Mouse (Mus musculus): ENCODE results near the gene Gm27027. TPM values are rescaled to one million over a fixed set of nuclear protein-coding genes. Genes with fewer than 3 reads are reported as not detected.

Gm27027 gene
- polyA plus RNA-seq, 1 experiment from 2014 or later, result not detected

DNA sequence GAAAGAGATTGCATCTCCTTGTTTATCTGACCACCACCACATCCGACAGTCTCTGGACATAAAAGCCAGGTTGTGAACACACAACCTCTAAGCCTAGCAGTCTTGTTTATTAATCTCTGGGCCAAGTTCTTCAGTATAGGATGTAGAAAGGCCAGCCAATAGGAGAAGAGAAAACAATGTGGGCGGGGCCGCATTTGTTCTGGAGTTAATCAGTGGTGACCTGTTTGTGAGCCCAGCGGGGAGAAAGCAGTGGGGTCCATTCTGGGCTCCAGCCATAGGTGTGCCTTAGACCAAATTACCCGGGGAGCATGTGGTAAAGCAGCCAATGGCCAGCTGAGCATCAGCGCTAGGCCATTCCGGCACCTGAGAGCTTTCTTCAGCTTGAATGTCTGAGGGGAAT is 21.1 kb downstream of the Gm27027 start:
- peaks cover 30% of the 10 kb centered on the region for H3K4me1 ChIP-seq
- H3K4me2 ChIP-seq, result no peak overlapping the region
- H3K9ac ChIP-seq, result no peak overlapping the region
- no peaks in the 10 kb centered on the region for H3K36me3 ChIP-seq
- H3K9me3 ChIP-seq, result no peaks in the 10 kb centered on the region
- ATAC-seq (ENCODE audit: insufficient read depth, low FRiP score, low read depth), result no peak
- 45% methylated on average over 7 of the region's 7 CpGs for WGBS
- no peak overlapping the region for H3K4me3 ChIP-seq (replicated peaks)
- H3K27ac ChIP-seq, result no peak overlapping the region
- H3K27me3 ChIP-seq (replicated peaks), result no peaks in the 10 kb centered on the region; the same call in 1 of the 2 replicates

DNA sequence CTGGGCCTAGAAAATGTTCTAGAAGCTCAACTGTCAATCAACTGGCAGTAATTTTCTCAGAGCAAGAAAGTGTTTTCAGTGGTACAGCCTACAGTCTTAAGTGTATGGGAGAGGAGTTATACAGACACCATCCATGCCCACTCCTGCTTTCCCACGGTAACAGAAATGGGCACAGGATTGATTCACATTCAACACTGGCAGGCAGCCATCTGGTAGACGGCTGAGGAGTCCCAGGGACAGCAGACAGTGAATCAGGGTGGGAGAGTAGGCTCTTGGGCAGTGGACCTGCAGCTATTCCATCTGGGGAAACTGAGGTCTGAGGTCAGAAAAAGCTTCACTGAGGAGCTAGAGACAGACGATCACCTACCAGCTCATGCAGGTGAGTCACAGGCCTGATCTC is 24.5 kb downstream of the Gm27027 start:
- H3K36me3 ChIP-seq, result no peaks in the 10 kb centered on the region
- peaks cover 10% of the 10 kb centered on the region for H3K4me1 ChIP-seq
- no peak overlapping the region for H3K27ac ChIP-seq
- 65% methylated on average over 3 of the region's 3 CpGs for WGBS
- H3K4me3 ChIP-seq (replicated peaks), result no peak overlapping the region
- no peak overlapping the region for H3K4me2 ChIP-seq
- no peak for ATAC-seq (ENCODE audit: insufficient read depth, low FRiP score, low read depth)
- no peaks in the 10 kb centered on the region; the same call in 1 of the 2 replicates for H3K27me3 ChIP-seq (replicated peaks)
- H3K9ac ChIP-seq, result no peak overlapping the region
- H3K9me3 ChIP-seq, result no peaks in the 10 kb centered on the region

DNA sequence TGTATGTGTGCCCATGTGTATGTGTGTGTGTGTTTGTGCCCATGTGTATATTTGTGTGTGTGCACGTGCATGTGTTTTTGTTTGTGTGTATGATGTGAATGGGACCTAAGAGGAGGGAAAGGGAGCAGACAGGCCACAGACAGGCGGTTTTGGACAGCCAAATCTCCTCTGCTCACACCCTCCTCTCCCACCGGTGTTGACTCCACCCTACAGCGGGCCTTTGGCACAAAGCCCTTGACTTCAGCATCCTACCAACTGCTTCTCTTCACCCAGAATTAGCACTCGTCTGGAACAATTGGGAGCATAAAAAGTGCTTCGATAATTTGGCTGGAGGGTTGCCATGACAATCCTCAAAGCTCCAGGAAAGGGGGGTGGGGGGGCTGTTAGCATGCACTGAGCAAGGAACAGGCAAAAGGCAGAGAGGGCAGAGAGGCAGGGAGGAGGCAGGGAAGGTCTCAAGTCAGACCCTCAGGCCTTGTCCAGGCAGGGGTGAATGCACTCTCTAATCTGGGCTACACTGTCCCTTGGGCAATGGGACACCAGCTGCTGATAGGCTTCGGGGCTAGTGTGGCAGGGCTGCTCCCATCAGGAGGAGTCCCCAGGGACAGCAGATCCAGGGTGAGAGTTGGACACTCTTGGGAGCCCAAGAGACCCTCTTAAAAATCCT is 31.5 kb downstream of the Gm27027 start:
- ATAC-seq (ENCODE audit: insufficient read depth, low FRiP score, low read depth), result no peak
- Histone ChIP-seq H3K27me3 (replicated peaks) (no peaks in the 10 kb centered on the region), H3K4me3 (replicated peaks) (no peak overlapping the region), H3K4me2 (no peak overlapping the region), H3K9me3 (no peaks in the 10 kb centered on the region), H3K36me3 (no peaks in the 10 kb centered on the region), H3K4me1 (0 out of 2 replicates have a peak, but pooled peaks cover 4% of the 10 kb centered on the region), H3K27ac (no peak overlapping the region), H3K9ac (no peak overlapping the region)
- 47% methylated on average over 7 of the region's 7 CpGs for WGBS

DNA sequence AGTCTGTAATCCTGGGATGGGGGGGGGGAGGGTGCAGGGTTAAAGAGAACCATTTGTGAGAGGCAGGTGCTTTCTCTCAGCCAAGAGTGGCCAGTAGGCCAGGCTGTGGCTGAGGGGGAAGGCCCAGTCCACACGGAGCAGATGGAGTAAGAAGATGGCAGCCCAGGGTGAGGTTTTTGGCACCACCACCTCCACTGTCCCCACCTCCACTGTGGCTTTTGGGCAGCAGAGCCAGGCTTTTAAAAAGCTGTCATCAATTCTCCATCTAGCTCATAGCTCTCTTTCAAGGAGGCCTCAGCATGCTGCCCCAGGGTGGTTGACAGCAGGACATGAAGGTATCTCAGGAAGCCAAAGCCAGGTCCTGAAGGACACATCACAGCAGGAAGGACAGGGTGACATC is 32.4 kb downstream of the Gm27027 start:
- no peak overlapping the region for H3K4me3 ChIP-seq (replicated peaks)
- 50% methylated on average over 1 of the region's 1 CpGs for WGBS

DNA sequence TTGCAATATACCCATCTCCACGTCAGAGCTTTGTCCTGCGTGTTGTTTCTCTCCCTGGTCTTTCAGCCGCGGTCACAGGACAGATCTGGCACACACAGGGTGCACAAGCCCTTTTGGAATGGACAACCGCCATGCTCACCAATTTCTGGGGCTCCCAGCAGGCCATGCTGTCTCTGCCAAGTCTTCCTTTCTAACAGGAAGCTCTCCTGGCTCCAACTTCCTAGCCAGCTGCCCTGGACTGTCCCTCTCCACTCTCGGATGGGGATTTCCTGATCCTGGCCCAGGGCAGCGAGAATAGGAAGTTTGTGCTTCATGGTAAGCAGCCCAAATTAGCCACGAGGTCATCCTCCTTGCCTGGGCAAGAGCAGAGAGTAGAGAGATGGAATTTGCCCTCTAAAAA is 34.4 kb downstream of the Gm27027 start:
- 67% methylated on average over 8 of the region's 8 CpGs for WGBS
- Histone ChIP-seq H3K4me2 (no peak overlapping the region), H3K4me3 (replicated peaks) (no peak overlapping the region), H3K36me3 (no peaks in the 10 kb centered on the region), H3K27me3 (replicated peaks) (peaks cover 16% of the 10 kb centered on the region), H3K9me3 (no peaks in the 10 kb centered on the region), H3K27ac (no peak overlapping the region), H3K9ac (no peak overlapping the region), H3K4me1 (0 out of 2 replicates have a peak, but pooled peaks cover 4% of the 10 kb centered on the region)
- no peak for ATAC-seq (ENCODE audit: insufficient read depth, low FRiP score, low read depth)

More for the DNA sequence above, 32.4 kb downstream of the Gm27027 start:
- no peaks in the 10 kb centered on the region for H3K9me3 ChIP-seq
- H3K4me2 ChIP-seq, result no peak overlapping the region
- no peaks in the 10 kb centered on the region for H3K27me3 ChIP-seq (replicated peaks)
- 0 out of 2 replicates have a peak, but pooled peaks cover 4% of the 10 kb centered on the region for H3K4me1 ChIP-seq
- no peak for ATAC-seq (ENCODE audit: insufficient read depth, low FRiP score, low read depth)
- H3K9ac ChIP-seq, result no peak overlapping the region
- no peak overlapping the region for H3K27ac ChIP-seq
- H3K36me3 ChIP-seq, result no peaks in the 10 kb centered on the region

DNA sequence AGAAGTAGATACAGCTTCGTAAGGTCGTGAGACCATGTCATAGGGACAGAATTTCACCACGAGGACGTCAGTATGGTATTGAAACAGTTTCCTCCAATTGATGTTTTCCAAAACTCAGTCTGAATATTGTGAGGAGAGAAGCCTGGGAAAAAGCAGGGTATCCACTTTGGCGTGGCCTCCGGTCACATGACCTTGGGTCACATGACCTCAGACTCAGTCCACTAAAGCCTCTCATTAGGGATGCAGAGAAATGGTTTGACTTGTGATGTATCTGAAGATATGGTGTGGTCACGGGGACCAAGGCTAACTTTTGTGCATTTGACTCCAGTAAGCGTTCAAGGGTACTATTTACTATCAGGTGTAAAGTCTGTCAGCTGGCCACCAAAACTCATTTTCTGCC is 36.8 kb downstream of the Gm27027 start:
- H3K27ac ChIP-seq, result no peak overlapping the region
- ATAC-seq (ENCODE audit: insufficient read depth, low FRiP score, low read depth), result no peak

DNA sequence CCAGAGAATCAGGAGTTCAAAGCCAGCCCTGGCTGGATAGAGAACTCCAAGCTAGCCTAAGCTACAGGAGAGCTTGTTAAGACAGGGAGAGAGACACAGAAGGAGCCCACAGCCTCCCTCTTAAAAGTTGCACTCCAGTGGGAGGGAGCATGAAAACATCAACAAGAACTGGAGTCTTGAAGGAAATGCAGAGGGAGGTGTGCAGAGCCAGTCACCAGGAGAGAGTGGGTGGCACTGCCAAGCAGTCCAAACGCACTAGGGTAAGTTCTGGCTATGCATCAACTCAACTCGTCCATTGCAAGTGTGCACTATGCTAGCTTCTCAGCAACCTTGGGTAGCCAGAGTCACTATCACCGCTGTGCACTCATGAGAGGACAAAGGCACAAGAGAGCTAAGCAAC is 37.9 kb downstream of the Gm27027 start:
- no peak for ATAC-seq (ENCODE audit: insufficient read depth, low FRiP score, low read depth)
- Histone ChIP-seq H3K27ac (no peak overlapping the region), H3K36me3 (no peaks in the 10 kb centered on the region), H3K9ac (no peak overlapping the region), H3K4me1 (peaks cover 24% of the 10 kb centered on the region; the same call in 1 of the 2 replicates), H3K27me3 (replicated peaks) (peaks cover 32% of the 10 kb centered on the region), H3K9me3 (no peaks in the 10 kb centered on the region), H3K4me3 (replicated peaks) (no peak overlapping the region), H3K4me2 (no peak overlapping the region)
- WGBS, result 74% methylated on average over 3 of the region's 3 CpGs

More for the DNA sequence above, 36.8 kb downstream of the Gm27027 start:
- Histone ChIP-seq H3K36me3 (no peaks in the 10 kb centered on the region), H3K4me1 (peaks cover 19% of the 10 kb centered on the region; the same call in 1 of the 2 replicates), H3K4me3 (replicated peaks) (no peak overlapping the region), H3K9ac (no peak overlapping the region), H3K9me3 (no peaks in the 10 kb centered on the region), H3K27me3 (replicated peaks) (peaks cover 32% of the 10 kb centered on the region), H3K4me2 (no peak overlapping the region)
- WGBS, result 69% methylated on average over 8 of the region's 8 CpGs

DNA sequence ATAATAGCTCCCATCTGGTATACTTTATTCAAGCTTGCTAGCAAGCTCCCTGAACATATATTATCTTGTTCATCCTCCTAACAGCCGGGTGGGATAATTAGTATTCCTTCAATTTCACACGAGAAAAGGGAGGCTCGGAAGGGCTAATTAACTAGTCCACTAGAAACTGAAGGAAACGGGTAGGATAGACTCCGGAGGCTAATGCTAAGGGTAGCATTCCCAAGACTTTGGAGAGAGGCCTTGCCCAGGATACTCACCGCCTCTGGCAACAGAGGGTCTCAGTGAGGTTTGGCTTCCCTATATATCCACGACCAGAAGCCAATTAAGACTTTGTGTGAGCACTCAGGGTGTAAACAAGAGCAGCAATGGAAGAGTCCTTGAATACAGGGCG is 38.4 kb downstream of the Gm27027 start:
- WGBS, result 60% methylated on average over 8 of the region's 8 CpGs
- H3K9me3 ChIP-seq, result no peaks in the 10 kb centered on the region
- ATAC-seq (ENCODE audit: insufficient read depth, low FRiP score, low read depth), result no peak

DNA sequence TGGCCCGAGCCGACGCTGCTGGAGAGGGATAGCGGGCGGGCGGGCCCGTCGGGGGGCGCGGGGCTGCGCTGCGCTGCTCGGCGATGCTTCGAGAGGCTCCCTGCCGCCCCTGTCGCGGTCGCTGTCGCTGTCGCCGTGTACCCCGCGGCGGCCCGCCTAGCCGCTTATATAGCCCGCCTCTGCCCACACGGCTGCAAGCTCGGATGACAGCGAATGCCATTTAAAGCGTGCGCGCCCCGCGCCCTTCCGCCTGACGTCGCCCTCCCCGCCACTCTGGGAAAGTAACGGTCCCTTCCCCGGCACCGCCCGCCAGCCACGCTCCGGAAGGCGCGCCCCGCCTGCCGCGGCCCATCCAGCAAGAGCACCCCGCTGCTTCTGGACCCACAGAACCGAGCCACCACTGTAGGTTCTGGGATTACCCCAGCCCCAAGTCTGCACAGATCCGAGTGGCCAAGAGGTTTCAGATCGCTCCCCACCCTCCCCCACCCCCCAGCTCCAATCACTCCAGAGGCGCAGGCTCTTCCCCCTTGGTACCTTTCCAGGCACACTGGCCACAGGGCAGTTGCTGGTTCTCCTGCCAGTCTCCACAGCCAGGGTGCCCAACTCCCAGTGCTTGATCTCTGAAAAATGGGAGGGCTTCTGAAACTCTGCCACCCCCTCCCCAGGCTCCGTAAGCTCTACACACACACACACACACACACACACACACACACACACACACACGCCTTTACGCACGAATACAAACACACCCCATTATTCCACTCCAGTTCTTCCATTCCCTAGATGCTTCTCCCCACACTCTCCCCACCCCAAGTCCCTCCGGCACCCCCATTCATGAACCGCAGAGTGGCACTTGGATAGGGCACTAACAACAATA is 39.0 kb downstream of the Gm27027 start, which contains the start of gene Gm13889:
TSS of gene Gm13889 (minus strand) at position 294 of the 877 bp plus-strand sequence.
- no peaks in the 10 kb centered on the region for H3K36me3 ChIP-seq
- peaks cover 24% of the 10 kb centered on the region; the same call in 1 of the 2 replicates for H3K4me1 ChIP-seq
- peaks cover 32% of the 10 kb centered on the region for H3K27me3 ChIP-seq (replicated peaks)
- WGBS, result 6% methylated on average over 62 of the region's 62 CpGs
- H3K9ac ChIP-seq, result peak within 1 kb of the TSS; percentile 57
- peak; percentile 51; the same call in 1 of the 2 replicates for ATAC-seq (ENCODE audit: insufficient read depth, low FRiP score, low read depth)
- peak within 1 kb of the TSS; percentile 67 for H3K4me3 ChIP-seq (replicated peaks)
- peak within 1 kb of the TSS; percentile 76 for H3K27ac ChIP-seq
- H3K9me3 ChIP-seq, result no peaks in the 10 kb centered on the region
- H3K4me2 ChIP-seq, result peak within 1 kb of the TSS; percentile 75

More for the DNA sequence above, 38.4 kb downstream of the Gm27027 start:
- Histone ChIP-seq H3K27me3 (replicated peaks) (peaks cover 32% of the 10 kb centered on the region), H3K4me1 (peaks cover 24% of the 10 kb centered on the region; the same call in 1 of the 2 replicates), H3K27ac (no peak overlapping the region), H3K4me2 (no peak overlapping the region), H3K36me3 (no peaks in the 10 kb centered on the region), H3K9ac (no peak overlapping the region), H3K4me3 (replicated peaks) (no peak overlapping the region)

DNA sequence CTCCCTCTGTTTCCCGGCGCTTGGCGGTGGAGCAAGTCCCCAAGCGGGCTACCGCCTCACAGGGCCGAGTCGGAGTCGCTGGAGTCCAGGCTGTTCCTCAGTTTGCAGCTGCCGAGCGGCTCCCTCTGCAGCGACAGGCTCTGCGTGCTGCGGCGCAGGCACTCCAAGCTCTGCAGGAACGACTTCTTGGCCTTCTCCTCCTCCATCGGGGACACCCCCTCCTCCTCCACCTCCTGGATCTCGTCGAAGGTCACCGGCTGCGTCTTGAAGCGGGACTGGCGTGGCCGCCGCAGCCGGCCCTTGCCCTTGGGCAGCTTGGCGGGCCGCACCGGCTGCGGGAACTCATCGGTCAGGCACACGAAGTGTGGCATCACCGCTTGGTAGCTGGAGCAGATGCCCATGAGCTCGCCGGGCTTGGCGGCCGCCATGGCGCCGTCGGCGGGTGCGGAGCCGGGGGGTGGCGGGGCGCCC is 39.8 kb downstream of the Gm27027 start:
- peak overlapping the region; percentile 67 for H3K4me3 ChIP-seq (replicated peaks)
- WGBS, result under 1% methylated on average over 43 of the region's 44 CpGs
- peak overlapping the region; percentile 75 for H3K4me2 ChIP-seq
- peak; percentile 48; the same call in 1 of the 2 replicates for ATAC-seq (ENCODE audit: insufficient read depth, low FRiP score, low read depth)
- H3K9ac ChIP-seq, result peak overlapping the region; percentile 57
- peaks cover 32% of the 10 kb centered on the region for H3K27me3 ChIP-seq (replicated peaks)
- no peaks in the 10 kb centered on the region for H3K36me3 ChIP-seq
- H3K27ac ChIP-seq, result peak overlapping the region; percentile 76
- peaks cover 24% of the 10 kb centered on the region; the same call in 1 of the 2 replicates for H3K4me1 ChIP-seq
- H3K9me3 ChIP-seq, result no peaks in the 10 kb centered on the region

DNA sequence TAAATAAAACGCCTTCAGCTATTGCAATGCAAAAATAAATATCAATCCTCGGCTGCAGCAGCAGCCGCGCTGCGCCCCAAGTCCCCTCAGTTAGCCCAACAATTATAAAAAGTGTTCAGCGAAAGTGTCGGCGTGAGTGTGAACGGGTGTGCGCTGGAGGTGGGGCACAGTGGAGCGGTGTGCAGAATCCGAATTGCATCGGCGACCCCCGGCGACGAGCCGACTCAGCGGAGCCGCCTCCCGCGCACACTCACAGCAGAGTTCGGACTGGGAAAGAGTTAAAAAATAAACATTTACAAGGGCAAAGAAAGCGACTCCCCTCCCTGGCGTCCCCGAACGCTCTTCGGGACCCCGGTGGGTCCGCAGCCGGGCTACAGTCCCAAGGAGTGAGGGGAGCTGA is 40.3 kb downstream of the Gm27027 start:
- H3K27ac ChIP-seq, result peak overlapping the region; percentile 76
- H3K9ac ChIP-seq, result peak overlapping the region; percentile 57
- peak overlapping the region; percentile 75 for H3K4me2 ChIP-seq
- H3K27me3 ChIP-seq (replicated peaks), result peaks cover 32% of the 10 kb centered on the region
- H3K4me1 ChIP-seq, result peaks cover 24% of the 10 kb centered on the region; the same call in 1 of the 2 replicates
- no peaks in the 10 kb centered on the region for H3K9me3 ChIP-seq
- ATAC-seq (ENCODE audit: insufficient read depth, low FRiP score, low read depth), result peak; percentile 18; the same call in 1 of the 2 replicates
- H3K36me3 ChIP-seq, result no peaks in the 10 kb centered on the region
- peak overlapping the region; percentile 67 for H3K4me3 ChIP-seq (replicated peaks)
- WGBS, result under 1% methylated on average over 31 of the region's 31 CpGs
